Mouse (Mus musculus) MN1 (cell line): ENCODE results near the gene Clk3.

Experiments
- DNase-seq: peaks from one replicate; pipeline ENCODE4 v3.0.0-alpha.2; 2016; ENCODE audit warnings: low spot score

Clk3 gene

DNA sequence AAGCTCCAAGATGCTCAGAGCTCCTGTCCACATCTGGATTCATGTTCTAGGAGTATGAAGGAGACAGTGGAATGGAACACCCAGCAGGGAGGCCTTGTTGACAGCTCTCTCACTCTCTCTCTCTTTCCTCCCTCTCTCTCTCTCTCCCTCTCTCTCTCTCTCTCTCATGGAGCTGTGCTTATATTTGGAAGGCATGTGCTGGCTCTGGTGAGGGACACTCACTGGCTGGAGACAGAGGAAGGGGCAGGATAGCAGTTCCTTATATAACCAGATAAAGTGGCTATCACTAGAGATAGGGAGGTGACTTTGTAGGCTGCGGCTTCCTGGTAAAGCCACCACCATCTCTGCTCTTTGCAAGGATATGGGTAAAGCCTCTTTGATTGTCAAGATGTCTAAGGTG, 4.6 kb upstream of the Clk3 start:
- DNase-seq = no peak

DNA sequence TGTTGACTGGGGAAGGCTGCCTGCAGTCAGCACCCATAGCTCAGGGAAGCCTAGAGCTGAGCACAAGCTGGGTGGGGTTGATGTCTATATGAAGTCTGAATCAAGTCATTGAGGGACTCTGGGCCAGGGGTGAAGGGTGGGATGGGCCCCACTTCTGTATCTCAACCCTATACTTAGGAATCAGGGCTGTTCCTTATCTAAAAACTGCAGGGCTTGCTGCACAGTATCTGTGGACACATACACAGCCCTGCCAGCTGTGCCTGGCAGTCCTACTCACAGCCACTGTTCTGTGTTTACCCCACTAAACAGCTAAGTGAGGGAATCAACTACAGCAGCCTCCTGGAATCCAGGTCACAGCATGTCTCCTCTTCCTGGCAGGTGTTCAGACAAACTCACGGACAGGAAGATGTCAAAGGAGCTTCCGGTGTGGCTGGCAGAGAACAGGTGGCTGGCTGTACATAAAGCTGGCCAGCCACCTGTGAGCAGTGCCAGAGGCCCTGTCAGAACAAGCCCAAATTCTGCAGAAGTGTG, 3.9 kb upstream of the Clk3 start:
- DNase-seq = no peak

DNA sequence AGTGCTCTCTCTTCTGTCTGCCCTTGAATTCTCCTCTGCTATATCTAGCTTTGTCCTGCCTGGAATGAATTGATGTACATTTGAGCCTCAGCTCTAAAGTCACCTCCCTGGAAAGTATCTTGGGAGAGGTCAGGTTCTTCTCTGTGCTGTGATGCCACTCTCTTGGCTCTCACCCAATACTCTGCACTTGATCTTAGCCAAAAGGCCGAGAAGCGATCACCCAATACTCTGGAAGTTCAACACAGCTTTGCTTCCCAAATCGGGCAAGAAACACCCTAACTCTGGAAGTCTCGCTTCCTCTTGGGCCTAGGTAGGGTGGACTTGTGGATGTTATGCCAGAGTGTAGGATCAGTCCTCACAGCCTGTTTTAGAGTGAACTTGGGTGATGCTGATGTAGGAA, 1.6 kb upstream of the Clk3 start:
- no peak for DNase-seq

DNA sequence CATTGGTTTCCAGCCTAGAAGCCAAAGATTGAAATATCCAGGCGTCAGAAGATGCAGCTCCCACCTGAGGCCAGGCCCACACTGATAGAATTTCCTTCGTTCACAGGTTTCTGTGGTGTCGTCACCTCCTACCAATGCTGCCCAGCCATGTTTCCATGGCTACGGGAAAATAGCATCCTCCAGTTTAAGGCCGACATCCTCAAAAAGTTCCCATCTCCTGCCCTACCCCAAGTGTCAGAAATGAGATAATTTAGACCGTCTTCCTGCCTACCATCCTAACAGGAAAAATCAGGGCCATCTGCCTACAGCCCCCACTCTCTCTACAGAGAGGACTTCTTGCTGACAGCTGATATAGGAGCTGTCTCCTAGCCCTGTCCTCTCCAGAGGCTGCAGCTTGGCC, 771 bp upstream of the Clk3 start:
- DNase-seq = peak; percentile 35

DNA sequence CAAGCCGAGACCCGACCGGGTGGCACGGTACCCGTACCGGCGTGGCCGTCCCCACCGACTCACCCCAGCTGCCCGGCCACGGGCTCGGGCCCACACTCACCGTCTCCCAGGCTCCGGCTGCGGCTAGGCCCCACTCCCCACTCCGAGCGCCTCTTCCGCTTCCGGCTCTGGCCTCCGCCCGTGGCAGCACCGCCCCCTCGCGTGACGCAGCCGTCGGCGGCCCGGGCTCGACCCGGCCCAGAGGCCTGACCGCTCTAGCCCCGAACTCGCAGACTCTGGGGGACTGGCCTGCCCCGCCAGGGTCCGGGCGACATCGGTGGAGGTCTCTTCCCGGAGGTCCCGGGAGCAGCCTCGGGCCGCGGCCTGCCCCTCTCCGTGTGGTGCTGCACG, 691 bp downstream of the Clk3 start:
- DNase-seq = peak; percentile 91

DNA sequence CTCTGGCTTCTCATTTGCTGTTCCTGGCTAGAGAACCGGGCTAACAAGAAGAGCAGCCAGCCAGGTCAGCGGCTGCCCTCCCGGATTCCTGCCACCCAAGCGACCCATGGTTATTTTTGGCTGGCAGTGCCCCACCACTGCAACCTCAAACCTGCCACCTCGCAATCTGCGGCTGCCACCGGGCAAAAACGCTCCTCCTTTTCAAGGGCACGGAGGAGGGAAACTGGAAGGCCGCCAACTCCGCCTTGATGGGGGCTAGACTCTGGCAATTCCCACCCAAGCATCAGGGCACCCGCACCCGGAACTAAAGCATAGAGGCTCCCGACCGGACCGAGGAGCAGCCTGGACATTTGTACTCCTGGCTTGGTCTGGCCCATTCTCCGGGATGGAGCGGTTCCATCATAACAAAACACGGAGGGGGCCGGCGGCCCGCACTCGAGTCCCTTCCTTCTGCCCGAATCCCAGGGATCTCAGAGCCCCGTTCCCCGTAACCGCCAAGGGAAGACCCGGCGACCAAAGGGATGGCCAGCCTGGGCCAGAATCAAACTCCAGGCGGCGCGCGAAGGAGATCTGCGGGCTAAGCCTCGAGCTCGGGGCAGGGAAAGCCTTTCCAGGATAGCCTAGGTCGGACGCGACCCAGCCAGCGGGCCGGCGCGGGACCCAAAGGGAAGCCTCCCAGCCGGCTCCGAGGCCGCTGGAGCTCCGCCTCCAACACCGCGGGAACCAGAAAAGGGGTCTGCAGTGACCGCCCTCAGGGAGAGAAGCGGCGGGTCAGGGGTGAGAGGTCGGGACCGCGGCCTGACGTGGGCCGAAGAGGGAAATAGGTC, 1.3 kb downstream of the Clk3 start:
- peak; percentile 71 for DNase-seq

DNA sequence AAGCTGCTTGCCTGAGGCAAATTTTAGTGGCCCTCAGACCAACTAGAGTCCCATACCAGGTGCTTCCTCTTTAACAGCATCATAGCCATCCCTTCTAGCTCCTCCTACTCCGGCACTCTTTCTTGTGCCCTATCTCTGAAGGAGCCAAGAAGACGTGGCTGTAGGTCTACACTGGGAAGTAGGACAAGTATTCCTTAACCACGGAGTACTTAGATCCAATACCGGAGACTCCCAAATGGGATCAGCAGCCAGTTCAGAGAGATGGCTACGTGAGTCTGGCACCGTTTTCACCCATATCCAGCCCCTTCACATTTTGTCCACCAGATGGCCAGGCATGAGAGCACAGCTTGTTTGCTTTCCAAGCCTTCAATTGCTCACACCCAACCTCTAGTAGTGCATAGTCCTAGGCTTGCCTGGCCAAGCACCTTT, 3.1 kb downstream of the Clk3 start:
- peak; percentile 69 for DNase-seq

DNA sequence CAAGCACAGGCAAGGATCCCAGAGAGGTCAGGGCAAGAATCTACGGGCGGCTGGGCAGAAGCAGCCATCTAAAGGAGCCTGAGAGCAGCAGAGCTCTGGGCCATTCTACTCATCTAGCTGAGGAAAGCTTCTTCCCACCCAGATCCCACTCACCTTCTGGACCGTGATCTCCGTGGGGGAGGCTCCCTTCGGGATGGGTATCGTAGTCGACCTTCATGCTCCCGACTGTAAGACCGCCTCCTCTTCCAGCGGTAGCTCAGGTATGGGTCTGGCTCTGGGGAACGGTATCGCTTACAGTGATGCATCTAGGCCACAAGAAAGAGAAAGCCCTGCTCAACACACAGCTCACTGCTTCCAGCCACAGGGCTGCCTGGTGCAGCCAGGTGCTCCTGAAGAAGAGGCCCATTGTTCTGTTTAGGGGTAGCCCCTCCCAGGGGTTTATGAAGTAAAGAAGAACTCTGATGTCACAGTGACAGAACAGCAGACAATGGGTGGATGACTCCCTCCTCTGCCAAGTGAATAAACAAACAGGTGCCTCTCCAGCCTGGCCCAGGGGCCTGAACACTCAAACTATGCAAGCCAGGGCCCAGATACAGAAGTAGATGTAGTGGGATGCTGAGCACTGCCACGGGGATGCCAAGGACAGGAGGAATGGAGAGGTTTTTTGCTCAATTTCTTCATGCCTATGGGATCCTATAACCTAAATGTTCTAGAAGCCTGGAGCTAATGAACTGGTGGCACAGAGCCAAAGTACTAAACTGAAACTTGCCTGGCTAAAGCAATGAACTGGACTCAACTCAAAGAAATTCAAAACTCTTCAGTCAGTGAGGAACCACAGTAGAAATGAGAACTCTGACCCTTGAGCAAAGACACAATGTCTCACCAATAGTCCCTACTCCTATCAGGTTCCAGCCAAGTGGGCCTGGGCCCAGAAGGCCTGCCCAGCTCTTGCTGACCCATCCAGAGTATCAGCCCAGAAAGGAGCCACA, 3.8 kb downstream of the Clk3 start:
- no peak for DNase-seq

DNA sequence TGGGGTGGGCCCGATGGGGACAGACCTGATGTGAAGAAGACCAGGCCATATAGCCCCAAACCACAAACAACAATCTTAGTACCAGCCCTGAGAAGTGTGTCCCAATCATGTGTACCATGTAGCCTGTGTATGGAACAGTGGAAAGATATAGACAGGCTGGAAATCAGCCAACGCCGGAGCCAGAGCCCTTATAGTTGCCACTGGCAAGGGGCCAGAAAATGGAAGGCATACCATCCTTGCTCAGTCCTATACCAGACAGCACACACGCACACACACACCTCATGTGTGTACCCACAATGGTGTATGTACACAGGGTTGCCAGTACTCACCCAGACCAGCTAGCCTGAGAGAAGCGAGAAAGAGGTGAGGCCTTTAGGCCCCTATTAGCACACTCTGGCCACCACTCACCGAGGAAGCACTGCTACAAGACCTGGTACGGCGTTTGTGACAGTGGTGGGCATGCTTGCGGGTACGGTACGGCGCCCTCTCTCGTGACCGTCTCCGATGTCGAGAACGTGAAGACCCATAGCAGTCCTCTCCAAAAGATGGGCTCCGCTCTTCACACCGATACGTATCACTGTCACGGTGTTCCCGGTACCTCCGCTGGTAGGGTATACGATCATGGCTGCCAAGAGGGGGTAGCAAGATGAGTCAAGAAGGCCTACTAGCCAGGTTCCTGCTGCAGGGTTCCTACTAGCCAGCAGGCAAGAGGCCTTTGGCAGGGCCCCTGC, 5.1 kb downstream of the Clk3 start:
- peak; percentile 30 for DNase-seq

DNA sequence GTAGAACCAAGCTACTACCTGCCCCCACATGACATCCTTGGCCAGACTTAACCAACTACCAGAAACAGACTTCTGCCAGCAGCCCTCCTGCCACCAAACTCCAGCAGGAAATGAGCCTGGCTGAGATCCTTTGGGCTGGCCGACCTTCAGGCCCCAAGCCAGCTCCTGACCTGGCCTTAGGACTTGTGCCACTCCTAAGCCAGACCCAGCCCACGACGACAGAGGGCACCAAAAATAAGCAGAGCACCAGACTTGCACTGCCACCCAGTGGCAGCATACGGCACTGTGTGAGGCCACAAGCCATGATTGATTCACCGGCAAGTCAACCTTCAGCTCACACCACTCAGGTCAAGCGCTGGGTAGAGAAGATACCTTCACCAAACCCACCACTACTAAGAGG, 6.4 kb downstream of the Clk3 start:
- peak; percentile 87 for DNase-seq

DNA sequence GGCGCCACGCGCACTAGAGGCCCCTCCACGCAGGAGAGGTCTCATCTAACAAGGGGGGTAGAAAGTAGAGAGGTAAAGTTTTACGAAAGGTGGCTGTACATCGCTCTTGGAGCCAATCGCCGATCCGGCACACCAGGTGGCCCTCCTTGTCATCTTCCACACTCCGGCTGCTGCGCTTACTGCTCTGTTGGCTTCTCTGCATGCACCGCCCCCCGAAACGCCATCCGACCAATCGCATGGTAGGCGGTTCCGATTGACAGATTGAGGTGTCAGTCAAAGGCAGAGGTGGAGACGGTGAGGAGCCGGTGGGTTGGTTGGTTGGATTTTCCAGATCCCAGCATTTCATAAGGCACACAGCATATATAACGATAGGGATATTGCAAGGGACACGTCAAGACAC, 7.1 kb downstream of the Clk3 start:
- no peak for DNase-seq

DNA sequence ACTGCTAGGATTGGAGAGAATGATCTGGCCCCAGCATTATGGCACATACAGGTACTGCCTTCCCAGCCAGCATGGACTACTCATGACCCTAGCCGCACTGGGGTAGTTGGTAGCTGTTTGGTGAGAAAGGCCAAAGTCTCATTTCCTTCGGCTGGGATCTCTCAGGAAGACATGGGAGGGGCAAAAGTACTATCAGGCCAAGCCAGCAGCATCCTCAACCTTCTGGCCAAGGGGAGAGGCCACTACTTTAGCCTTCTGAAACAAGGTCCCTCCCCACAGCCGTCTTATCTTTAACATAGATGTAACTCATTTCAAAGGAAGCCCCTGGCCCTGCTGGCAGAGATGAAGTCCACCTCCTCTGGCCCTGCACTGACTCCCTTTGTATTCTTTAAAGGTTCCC, 8.1 kb downstream of the Clk3 start:
- no peak for DNase-seq

DNA sequence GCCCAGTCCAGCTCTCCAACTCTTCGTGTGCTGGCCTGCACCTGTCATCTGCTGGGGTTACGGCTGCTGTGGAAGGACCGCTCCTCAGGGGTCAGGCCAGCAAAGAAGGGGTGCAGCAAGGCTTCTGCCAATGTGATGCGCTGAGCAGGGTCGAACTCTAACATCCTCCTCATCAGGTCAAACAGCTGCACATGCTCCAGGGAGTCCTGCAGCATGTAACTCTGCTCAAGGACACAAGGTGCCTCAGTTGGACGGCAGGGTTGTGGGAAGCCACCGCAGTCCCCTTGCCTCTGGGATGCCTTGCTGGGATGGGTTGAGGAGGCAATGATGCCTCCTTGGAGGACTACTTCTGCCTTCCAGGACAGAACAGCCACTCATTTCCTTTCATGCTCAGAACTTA, 14.8 kb downstream of the Clk3 start:
- no peak for DNase-seq

DNA sequence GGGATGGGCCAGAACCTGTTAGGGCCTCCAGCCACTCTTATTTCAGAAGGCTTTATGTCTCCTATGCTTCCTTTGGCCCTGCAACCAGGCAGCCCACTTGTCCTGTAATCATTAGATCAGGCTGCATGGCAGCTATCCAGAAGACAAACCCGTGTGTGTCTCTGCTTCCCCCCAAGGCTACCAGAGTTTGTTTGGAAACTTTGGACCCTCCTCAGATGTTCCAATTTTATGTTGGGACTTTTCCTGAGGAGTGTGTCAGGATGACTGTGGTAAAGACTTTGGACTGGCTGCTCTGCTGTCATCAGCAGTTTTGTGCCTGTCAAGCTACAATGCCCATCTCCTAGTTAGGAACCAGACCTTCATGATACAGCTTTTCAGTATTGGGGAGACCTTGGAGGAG, 16.8 kb downstream of the Clk3 start:
- no peak for DNase-seq

DNA sequence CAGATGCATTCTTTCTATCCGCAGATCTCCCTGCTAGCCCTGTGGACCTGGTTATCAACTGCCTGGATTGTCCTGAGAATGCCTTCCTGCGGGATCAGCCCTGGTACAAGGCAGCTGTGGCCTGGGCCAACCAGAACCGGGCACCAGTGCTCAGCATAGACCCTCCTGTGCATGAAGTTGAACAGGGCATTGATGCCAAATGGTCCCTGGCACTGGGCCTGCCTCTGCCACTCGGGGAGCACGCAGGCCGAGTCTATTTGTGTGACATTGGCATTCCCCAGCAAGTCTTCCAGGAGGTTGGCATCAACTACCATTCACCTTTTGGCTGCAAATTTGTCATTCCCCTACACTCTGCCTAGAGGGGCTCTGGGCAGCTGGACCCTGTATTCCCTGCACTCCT, 17.5 kb downstream of the Clk3 start:
- no peak for DNase-seq

DNA sequence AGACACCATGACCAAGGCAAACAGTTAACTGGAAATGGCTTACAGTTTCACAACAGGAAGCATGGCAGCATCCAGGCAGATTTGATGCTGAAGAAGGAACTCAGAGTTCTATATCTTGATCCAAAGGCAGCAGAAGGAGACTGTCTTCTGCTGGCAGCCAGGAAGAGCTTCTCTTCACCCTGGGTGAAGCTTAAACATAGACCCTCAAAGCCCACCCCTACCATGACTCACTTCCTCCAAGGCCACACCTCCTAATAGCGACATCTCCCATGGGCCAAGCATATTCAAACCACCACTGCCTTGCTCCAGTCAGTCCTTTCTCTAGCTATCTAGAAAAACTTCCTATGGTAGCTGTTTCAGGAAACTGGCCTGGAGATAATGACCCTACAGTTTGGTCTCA, 18.6 kb downstream of the Clk3 start:
- no peak for DNase-seq

DNA sequence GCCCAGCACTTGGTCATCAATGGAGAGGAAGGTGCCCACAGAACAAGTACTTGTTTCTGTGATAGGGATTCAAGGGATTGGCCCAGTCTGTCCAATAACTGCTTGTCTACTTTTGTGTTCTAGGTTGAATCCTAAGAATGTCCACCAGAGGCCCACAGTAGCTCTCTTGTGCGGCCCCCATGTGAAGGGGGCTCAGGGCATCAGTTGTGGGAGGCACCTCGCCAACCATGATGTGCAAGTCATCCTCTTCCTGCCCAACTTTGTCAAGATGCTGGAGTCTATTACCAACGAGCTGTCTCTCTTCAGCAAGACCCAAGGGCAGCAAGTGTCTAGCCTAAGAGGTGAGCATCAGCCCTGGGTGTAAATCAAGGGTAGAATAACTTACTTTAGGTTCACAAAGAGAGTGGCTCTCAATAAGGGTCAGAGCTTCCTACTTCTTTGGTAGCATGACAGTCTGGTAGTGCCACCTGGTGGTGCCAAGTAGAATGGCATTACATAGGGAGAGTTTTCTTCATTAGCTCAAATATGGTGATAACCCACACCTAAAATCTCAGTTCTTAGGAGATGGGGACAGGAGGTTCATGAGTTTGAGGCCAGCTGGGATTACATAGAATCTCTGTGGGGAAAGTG, 21.1 kb downstream of the Clk3 start:
- peak; percentile 63 for DNase-seq

DNA sequence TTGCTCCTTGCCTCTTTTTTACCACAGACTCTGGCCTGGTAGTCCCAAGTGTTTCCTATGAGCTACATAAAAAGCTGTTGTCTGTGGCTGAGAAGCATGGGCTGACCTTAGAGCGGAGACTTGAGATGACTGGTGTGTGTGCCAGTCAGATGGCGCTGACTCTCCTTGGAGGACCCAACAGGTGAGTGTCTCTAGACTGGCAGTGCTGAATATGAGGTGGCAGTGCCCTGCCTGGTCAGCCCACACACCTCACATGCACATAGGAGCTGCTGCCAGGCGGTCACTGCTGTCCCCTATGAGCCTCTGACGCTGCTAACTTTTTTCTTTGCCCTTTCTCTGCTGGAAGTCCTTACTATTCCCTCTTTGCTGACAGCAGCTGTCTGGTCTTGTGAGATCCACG, 25.8 kb downstream of the Clk3 start:
- no peak for DNase-seq

DNA sequence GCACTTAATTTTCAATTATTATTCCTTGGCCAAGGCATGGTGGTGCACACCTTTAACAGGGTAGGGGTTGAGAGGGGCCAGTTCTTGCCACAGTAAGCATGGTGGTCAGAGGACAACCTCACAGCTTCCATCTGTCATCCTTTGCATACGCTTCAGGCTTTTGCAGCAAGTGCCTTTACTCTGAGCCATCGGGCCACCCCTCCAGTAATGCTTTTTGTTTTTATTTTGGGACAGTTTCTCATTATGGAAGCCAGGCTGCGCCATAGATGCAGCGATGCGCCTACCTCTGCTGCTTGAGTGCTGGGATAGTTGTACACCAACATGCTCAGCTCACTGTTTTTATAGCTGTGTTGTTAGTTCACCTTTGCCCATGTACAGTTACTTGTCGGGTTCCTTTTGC, 32.1 kb downstream of the Clk3 start:
- DNase-seq = no peak

DNA sequence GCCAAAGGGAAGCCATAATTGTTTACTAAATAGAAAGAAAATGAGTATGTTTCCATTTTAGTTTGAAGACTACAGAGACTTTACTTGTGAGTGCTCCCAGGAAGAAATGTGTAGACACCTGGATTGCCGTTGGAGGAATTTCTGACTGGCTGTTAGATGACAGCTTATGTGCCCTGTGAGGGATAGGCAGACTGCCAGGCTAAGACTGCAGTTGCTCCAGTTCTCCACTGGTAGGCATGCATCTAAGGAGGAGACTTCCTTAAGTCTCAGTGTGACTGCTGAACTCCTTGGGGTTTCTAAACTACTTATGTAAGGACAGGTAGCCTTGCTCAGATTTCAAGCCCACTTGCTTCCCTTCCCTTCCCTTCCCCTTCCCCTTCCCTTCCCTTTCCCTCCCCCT, 37.3 kb downstream of the Clk3 start:
- no peak for DNase-seq

DNA sequence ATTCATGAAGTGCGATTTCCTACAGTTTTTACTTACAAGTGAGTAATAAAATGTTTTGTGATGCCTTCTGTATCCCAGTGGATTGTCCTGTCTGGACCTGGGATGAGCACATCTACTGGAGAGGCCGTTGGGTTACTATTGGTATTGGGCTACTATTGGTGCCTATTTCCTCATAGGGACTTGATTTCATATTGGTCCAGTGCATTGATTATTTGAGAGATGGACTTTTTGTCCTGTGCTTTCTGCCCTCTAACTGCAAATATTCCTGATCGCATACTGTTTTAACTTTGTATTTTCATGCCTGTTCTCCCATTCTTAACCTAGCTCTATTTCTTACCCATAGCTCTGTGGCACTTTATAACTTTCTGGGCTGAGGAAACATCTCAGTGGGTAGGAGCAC, 41.0 kb downstream of the Clk3 start:
- DNase-seq = no peak

DNA sequence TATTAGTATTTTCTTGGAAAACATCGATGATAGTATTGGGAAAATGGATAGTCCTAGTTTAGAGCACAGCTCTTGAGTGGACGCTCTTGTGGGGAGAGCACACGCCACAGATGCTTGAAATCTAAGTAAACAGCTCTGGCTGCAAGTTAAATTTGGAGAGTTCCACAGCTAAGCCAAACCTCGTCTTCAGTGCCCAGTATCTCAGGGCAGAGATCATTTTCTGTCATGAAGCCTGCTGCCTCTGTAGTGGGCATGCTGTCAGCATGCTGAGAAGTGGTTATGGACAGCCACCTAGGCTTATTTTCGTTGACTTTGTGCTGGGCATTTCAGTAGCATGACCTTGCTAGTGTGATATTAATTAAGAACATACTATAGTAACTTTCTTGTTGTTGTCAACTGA, 41.9 kb downstream of the Clk3 start:
- DNase-seq = no peak
